9 mouse cellular contexts compared by ENCODE assay signal in the genomic region with DNA sequence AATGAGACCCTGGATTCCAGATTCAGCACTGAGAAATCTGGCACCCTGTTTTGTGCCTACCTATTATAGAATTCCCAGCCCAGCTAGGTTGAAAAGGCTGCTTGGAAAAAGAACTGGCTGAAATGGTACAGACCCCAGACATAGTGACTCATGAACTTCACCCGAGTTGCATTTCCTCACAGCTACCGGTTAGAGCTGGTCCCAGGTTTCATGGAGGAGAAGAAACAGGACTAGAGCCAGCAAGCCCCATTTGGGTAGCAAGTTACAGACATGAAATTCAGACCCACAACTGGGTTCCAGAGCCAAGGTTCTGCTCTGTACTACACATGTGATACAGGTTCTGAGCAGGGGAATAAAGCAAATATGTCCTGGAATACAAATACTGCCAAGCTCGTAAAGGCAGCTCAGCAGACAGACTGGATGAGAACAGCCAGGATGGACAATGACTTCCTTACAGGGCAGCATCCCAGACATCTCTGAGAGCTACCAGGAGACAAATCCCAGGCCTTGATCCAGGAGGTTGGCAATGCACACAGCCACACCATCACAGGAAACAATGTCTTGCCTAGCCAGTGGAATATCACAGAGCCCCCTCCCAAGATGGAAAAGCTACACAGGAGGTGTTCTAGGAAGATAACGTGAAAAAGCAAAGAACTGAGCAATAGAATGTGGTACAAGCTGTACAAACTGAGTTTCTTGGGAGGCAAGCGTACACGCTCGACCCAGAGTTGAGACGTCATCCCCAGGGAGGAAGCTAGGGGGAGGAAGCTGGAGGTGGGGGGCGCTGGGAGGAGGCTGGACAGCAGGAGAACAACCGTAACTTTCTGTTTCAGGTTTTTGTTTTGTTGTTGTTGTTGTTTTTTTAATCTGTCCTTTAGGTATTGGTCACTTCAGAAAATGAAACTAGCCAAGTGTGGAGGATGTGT. TPM values are rescaled to one million over a fixed set of nuclear protein-coding genes. Genes with fewer than 3 reads are reported as not detected.
A peak's percentile ranks its signal among the peaks of the same experiment; 100 is the strongest.
DNase-seq lines count a peak whose midpoint lies in the region; ATAC-seq lines count a peak whose summit lies in the region.
"Had no signal": no experiment of that assay in that cellular context is flagged by ENCODE, and none has a peak within 500 bp of the region (broad histone marks: within the 10 kb centered on the region; RNA-seq: fewer than 3 reads in every experiment).

No protein-coding gene starts in this region.

- peaks cover 51% of the 10 kb centered on the region for H3K4me1 ChIP-seq in heart, embryonic 13.5 days
- peaks cover 27% of the 10 kb centered on the region for H3K4me1 ChIP-seq in heart, embryonic 11.5 days (ENCODE audit: control insufficient read depth, insufficient read depth, low read length)
- peaks cover 54% of the 10 kb centered on the region for H3K4me1 ChIP-seq in neural tube, embryonic 13.5 days (replicated peaks)
- H3K4me1 ChIP-seq in neural tube, embryonic 15.5 days, result peaks cover 43% of the 10 kb centered on the region
- peaks cover 38% of the 10 kb centered on the region for H3K4me1 ChIP-seq in heart, embryonic 15.5 days (replicated peaks)

- H3K4me3 ChIP-seq in heart, embryonic 13.5 days, result peak overlapping the region; percentile 6; the same call in 1 of the 2 replicates
- H3K4me3 ChIP-seq in heart, embryonic 11.5 days (ENCODE audit: low read depth, low read length), result no peak overlapping the region
- no peak overlapping the region for H3K4me3 ChIP-seq in neural tube, embryonic 13.5 days
- no peak overlapping the region for H3K4me3 ChIP-seq in neural tube, embryonic 15.5 days (replicated peaks)
- no peak overlapping the region for H3K4me3 ChIP-seq in heart, embryonic 15.5 days
- H3K4me3 ChIP-seq: myocyte had no signal

- H3K4me2 ChIP-seq in heart, embryonic 13.5 days, result peak overlapping the region; percentile 87
- no peak overlapping the region for H3K4me2 ChIP-seq in heart, embryonic 11.5 days
- H3K4me2 ChIP-seq in neural tube, embryonic 13.5 days, result peak overlapping the region; percentile 72; the same call in 1 of the 2 replicates
- H3K4me2 ChIP-seq in neural tube, embryonic 15.5 days, result no peak overlapping the region
- 0 out of 2 replicates have a peak overlapping the region, but pooled peaks have one; percentile 12 for H3K4me2 ChIP-seq in heart, embryonic 15.5 days

- ATAC-seq in heart, embryonic 13.5 days (ENCODE audit: extremely low read depth, insufficient number of reproducible peaks, low FRiP score, low TSS enrichment), result no peak
- ATAC-seq in heart, embryonic 11.5 days (replicated peaks; ENCODE audit: insufficient number of reproducible peaks, low FRiP score, low TSS enrichment), result no peak
- no peak for ATAC-seq in neural tube, embryonic 13.5 days (ENCODE audit: low read depth)
- no peak for ATAC-seq in neural tube, embryonic 15.5 days (ENCODE audit: low FRiP score)
- ATAC-seq in heart, embryonic 15.5 days (replicated peaks; ENCODE audit: insufficient number of reproducible peaks, insufficient read depth, low FRiP score, low read depth), result no peak

- H3K36me3 ChIP-seq in heart, embryonic 13.5 days, result no peaks in the 10 kb centered on the region
- no peaks in the 10 kb centered on the region for H3K36me3 ChIP-seq in heart, embryonic 11.5 days (ENCODE audit: control insufficient read depth, insufficient read depth, low read length)
- H3K36me3 ChIP-seq in neural tube, embryonic 13.5 days, result no peaks in the 10 kb centered on the region
- H3K36me3 ChIP-seq in neural tube, embryonic 15.5 days, result no peaks in the 10 kb centered on the region
- no peaks in the 10 kb centered on the region for H3K36me3 ChIP-seq in heart, embryonic 15.5 days
- no peaks in the 10 kb centered on the region for H3K36me3 ChIP-seq in splenic B cell, adult 2 months (ENCODE audit: control insufficient read depth, insufficient read depth, low read length, poor library complexity, severe bottlenecking)

- DNase-seq in splenic B cell, adult 2 months (ENCODE audit: low read depth, low spot score), result peak; percentile 44
- no peak for DNase-seq in right cerebral cortex, postnatal 36 days (ENCODE audit: low spot score in 2 of 2)
- no peak for DNase-seq in embryo, embryonic 9.5 days (ENCODE audit: extremely low spot score)

- 53% methylated on average over 10 of the region's 10 CpGs for WGBS in heart, embryonic 13.5 days
- WGBS in heart, embryonic 11.5 days (ENCODE audit: insufficient replicate concordance), result 59% methylated on average over 10 of the region's 10 CpGs
- 78% methylated on average over 10 of the region's 10 CpGs for WGBS in neural tube, embryonic 13.5 days
- WGBS in neural tube, embryonic 15.5 days, result 80% methylated on average over 10 of the region's 10 CpGs
- WGBS in heart, embryonic 15.5 days, result 60% methylated on average over 10 of the region's 10 CpGs

- peak overlapping the region; percentile 42; the same call in 1 of the 2 replicates for H3K9ac ChIP-seq in heart, embryonic 13.5 days
- H3K9ac ChIP-seq in heart, embryonic 11.5 days (ENCODE audit: low read depth, low read length), result no peak overlapping the region
- peak overlapping the region; percentile 96; the same call in 1 of the 2 replicates for H3K9ac ChIP-seq in neural tube, embryonic 13.5 days
- no peak overlapping the region for H3K9ac ChIP-seq in neural tube, embryonic 15.5 days (replicated peaks)
- no peak overlapping the region for H3K9ac ChIP-seq in heart, embryonic 15.5 days

- H3K27me3 ChIP-seq in heart, embryonic 13.5 days (replicated peaks), result no peaks in the 10 kb centered on the region
- no peaks in the 10 kb centered on the region for H3K27me3 ChIP-seq in heart, embryonic 11.5 days (ENCODE audit: control insufficient read depth, insufficient read depth, low read length)
- H3K27me3 ChIP-seq in neural tube, embryonic 13.5 days, result no peaks in the 10 kb centered on the region
- H3K27me3 ChIP-seq in neural tube, embryonic 15.5 days (replicated peaks), result no peaks in the 10 kb centered on the region
- no peaks in the 10 kb centered on the region for H3K27me3 ChIP-seq in heart, embryonic 15.5 days
- H3K27me3 ChIP-seq in splenic B cell, adult 2 months (ENCODE audit: control insufficient read depth, insufficient read depth, low read length, poor library complexity, severe bottlenecking), result no peaks in the 10 kb centered on the region

- peak overlapping the region; percentile 93 for H3K27ac ChIP-seq in heart, embryonic 13.5 days (replicated peaks)
- no peak overlapping the region for H3K27ac ChIP-seq in heart, embryonic 11.5 days (ENCODE audit: low read depth, low read length)
- peak overlapping the region; percentile 6; the same call in 1 of the 2 replicates for H3K27ac ChIP-seq in neural tube, embryonic 13.5 days (replicated peaks)
- no peak overlapping the region for H3K27ac ChIP-seq in neural tube, embryonic 15.5 days (replicated peaks)
- H3K27ac ChIP-seq in heart, embryonic 15.5 days, result peak overlapping the region; percentile 35

- no peaks in the 10 kb centered on the region for H3K9me3 ChIP-seq in heart, embryonic 13.5 days
- no peaks in the 10 kb centered on the region for H3K9me3 ChIP-seq in heart, embryonic 11.5 days (replicated peaks; ENCODE audit: control insufficient read depth, low read length)
- H3K9me3 ChIP-seq in neural tube, embryonic 13.5 days, result no peaks in the 10 kb centered on the region
- no peaks in the 10 kb centered on the region for H3K9me3 ChIP-seq in neural tube, embryonic 15.5 days (replicated peaks)
- H3K9me3 ChIP-seq in heart, embryonic 15.5 days (replicated peaks), result no peaks in the 10 kb centered on the region

RNA-seq across cellular contexts. Expression of a gene that starts 4.6 kb away (rescaled TPM):
- 4.6 and 5.0 TPM in 2 replicates for polyA plus RNA-seq in heart, embryonic 13.5 days (2015; fragmentation: Nextera tagmentation; extraction: Ambion mirVana)
- 4.9 and 5.7 TPM in 2 replicates for polyA plus RNA-seq in heart, embryonic 11.5 days (2014; fragmentation: Nextera tagmentation; extraction: Ambion mirVana)
- 8.4 and 9.2 TPM in 2 replicates for polyA plus RNA-seq in neural tube, embryonic 13.5 days (2015; fragmentation: Nextera tagmentation; extraction: Ambion mirVana)
- 6.6 and 7.3 TPM in 2 replicates for polyA plus RNA-seq in neural tube, embryonic 15.5 days (2015; fragmentation: Nextera tagmentation; extraction: Ambion mirVana)
- 3.5 and 5.7 TPM in 2 replicates for polyA plus RNA-seq in heart, embryonic 15.5 days (2015; fragmentation: Nextera tagmentation; extraction: Ambion mirVana)

RNA-seq across cellular contexts. Expression of a gene that starts 18.5 kb away (rescaled TPM):
- 0.05 TPM in 1 of 2 replicates, not detected in the other for polyA plus RNA-seq in heart, embryonic 13.5 days (2015; fragmentation: Nextera tagmentation; extraction: Ambion mirVana)
- not detected in 2 replicates for polyA plus RNA-seq in heart, embryonic 11.5 days (2014; fragmentation: Nextera tagmentation; extraction: Ambion mirVana)
- 0.04 and 0.10 TPM in 2 replicates for polyA plus RNA-seq in neural tube, embryonic 13.5 days (2015; fragmentation: Nextera tagmentation; extraction: Ambion mirVana)
- 0.15 and 0.17 TPM in 2 replicates for polyA plus RNA-seq in neural tube, embryonic 15.5 days (2015; fragmentation: Nextera tagmentation; extraction: Ambion mirVana)
- not detected in 2 replicates for polyA plus RNA-seq in heart, embryonic 15.5 days (2015; fragmentation: Nextera tagmentation; extraction: Ambion mirVana)
- polyA plus RNA-seq: myocyte had no signal

RNA-seq across cellular contexts. Expression of a gene that starts 55.1 kb away (rescaled TPM):
- 150 and 157 TPM in 2 replicates for polyA plus RNA-seq in heart, embryonic 13.5 days (2015; fragmentation: Nextera tagmentation; extraction: Ambion mirVana)
- polyA plus RNA-seq in heart, embryonic 11.5 days (2014; fragmentation: Nextera tagmentation; extraction: Ambion mirVana), result 158 and 168 TPM in 2 replicates
- polyA plus RNA-seq in neural tube, embryonic 13.5 days (2015; fragmentation: Nextera tagmentation; extraction: Ambion mirVana), result 235 and 247 TPM in 2 replicates
- polyA plus RNA-seq in neural tube, embryonic 15.5 days (2015; fragmentation: Nextera tagmentation; extraction: Ambion mirVana), result 236 and 238 TPM in 2 replicates
- 130 and 161 TPM in 2 replicates for polyA plus RNA-seq in heart, embryonic 15.5 days (2015; fragmentation: Nextera tagmentation; extraction: Ambion mirVana)

Comparison
In these comparisons a context has a peak if more than half of its experiments do, and no peak if none do; other contexts are left out.
1. H3K27ac ChIP-seq: peak in heart, embryonic 13.5 days (single experiment), neural tube, embryonic 13.5 days (single experiment) and heart, embryonic 15.5 days (single experiment); none in heart, embryonic 11.5 days (single experiment) and neural tube, embryonic 15.5 days (single experiment).
2. H3K4me2 ChIP-seq: peak in heart, embryonic 13.5 days (single experiment), neural tube, embryonic 13.5 days (single experiment) and heart, embryonic 15.5 days (single experiment); none in heart, embryonic 11.5 days (single experiment) and neural tube, embryonic 15.5 days (single experiment).
3. H3K9ac ChIP-seq: peak in heart, embryonic 13.5 days (single experiment) and neural tube, embryonic 13.5 days (single experiment); none in heart, embryonic 11.5 days (single experiment), neural tube, embryonic 15.5 days (single experiment) and heart, embryonic 15.5 days (single experiment).